Mouse (Mus musculus): ENCODE measurements around the gene Lrrc75a. TPM values are rescaled to one million over a fixed set of nuclear protein-coding genes. Genes with fewer than 3 reads are reported as not detected.

The Lrrc75a gene
- polyA plus RNA-seq, 1 experiment from 2014 or later: 11.3 TPM

DNA sequence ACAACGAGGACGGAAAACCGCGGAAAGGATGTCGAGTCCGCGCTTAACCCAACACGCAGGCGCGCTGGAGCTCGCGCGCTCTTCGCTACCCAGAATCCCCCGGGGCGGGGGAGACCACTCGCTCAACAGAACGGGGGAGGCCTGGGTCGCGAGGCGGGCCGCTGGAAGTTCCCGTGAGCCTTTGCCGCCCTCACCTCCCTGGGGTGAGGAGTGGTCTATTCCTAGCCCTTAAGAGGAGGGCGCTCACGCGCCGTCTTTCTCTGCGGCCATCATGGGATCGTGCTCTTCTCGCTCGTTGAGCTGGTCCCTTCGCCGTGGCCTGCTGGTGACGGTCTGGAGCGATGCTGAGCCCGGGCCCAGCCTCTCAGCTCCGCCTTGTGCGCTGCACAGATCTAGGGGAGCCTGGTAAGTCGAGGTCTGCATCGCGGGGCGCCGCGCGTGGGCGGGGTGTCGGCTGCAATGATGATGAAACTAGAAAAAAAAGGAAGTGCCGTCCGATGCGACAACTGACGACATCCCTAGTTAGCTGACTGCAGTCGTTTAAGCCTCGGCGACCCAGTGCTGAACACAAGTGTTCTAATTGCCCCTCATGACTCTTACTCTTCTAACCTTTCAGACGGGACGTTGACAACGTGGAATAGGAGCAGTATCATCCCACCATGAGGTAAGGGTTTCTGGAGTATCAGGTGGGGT is 45.6 kb downstream of the Lrrc75a start:
- Histone ChIP-seq H3K4me3 (peak overlapping the region; percentile 72), H3K36me3 (peaks cover 36% of the 10 kb centered on the region), H3K9me3 (no peaks in the 10 kb centered on the region), H3K27ac (replicated peaks) (peak overlapping the region; percentile 92), H3K27me3 (no peaks in the 10 kb centered on the region), H3K4me2 (replicated peaks) (peak overlapping the region; percentile 59), H3K4me1 (peaks cover 43% of the 10 kb centered on the region), H3K9ac (replicated peaks) (peak overlapping the region; percentile 91)
- peak; percentile 96 for ATAC-seq (replicated peaks)
- WGBS: under 1% methylated on average over 58 of the region's 58 CpGs

DNA sequence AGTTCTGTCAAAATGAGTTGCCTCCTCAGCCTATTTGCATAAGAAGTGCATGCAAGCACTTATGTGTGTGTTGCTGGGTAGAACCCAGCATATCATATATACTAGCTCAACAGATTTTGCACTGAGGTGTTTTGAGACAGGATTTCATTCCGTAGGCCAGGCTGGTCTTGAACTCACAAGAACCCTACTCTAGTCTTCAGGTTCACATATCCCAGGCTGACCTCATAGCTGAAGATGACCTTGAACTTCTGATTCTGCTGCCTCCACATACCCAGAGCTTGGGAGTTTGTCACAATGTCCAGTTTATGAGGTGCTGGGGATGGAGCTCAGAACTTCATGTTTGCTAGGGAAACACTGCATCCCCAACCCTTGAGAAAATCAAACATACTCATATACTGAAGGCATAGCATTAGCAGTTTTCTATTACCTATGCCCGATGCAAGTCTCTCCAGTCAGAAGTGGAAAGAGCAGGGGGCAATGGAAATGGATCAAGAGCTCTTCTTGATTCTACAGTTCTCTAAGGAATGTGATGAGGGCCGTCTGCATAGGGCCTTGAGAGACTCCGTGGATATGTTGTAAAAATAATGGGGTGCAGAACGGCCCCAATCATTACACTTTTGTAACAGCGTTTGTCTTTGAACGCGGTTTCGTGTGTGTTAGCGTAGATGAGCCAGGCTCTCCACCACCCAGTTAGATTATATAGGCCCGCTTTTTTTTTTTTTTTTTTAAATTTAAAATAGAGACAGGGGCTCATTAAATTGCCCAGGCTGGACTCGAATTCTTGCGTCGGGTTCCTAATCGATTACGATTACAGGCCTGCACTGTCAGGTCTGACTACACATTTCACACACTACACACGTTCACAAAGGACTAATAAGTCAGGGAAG is 46.3 kb downstream of the Lrrc75a start:
- no peak; the same call in 1 of the 2 replicates for ATAC-seq (replicated peaks)
- 12% methylated on average over 17 of the region's 17 CpGs for WGBS

DNA sequence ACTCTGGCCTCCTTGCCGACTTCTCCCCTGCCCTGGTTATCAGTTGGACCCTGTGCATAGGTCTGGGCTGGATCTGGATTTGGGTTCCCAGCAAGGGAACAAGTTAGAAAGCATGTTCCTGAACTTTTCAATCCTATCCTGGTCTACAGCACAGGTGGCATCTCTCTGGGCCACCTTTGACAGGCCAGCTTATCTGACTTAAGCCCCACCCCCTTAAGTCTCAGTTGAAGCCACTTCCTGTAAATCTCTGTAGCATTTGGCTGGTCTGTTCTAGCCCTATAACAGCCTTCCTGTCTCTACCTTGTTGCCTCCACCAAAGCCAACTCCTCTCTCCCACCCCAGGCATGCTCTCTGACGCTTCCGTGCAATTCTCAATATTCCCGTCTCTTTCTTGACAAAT is 49.8 kb downstream of the Lrrc75a start:
- no peak for ATAC-seq (replicated peaks)

More for the DNA sequence above, 46.3 kb downstream of the Lrrc75a start:
- Histone ChIP-seq H3K27ac (replicated peaks) (peak overlapping the region; percentile 92), H3K4me2 (replicated peaks) (peak overlapping the region; percentile 42), H3K9ac (replicated peaks) (peak overlapping the region; percentile 39), H3K4me3 (peak overlapping the region; percentile 72), H3K9me3 (no peaks in the 10 kb centered on the region), H3K4me1 (peaks cover 38% of the 10 kb centered on the region), H3K36me3 (peaks cover 29% of the 10 kb centered on the region), H3K27me3 (no peaks in the 10 kb centered on the region)

DNA sequence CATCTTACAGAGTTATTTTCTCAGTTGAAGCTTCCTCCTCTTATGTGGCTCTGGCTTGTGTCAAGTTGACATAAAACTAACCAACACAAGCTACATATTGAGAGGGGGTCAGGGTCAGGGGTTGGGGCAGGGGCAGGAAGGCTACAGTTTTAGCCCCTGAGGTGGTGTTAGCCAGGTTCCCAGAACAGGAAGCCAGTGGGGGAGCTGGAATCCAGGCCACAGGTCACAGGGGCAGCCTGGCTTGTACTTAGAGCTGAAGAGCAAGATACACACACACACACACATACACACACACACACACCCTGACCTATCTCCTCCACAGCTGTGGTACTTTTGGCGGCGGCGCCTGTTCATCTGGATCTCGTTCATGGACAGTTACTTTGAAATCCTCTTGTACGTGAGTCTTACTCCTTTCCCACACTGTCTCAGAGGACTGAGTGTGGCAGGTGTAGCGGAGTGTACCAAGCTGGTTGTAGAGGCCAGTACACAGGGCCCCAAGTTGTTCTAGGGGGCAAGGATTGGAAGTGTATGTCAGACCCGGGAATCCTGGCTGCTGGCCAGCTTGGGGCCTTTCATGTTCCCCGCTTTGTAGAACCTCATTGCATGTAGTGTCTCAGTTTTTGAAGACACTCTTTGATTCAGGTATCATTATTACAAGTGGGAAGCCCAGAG is 56.3 kb downstream of the Lrrc75a start:
- Histone ChIP-seq H3K9me3 (no peaks in the 10 kb centered on the region), H3K4me1 (peaks cover 3% of the 10 kb centered on the region; the same call in 1 of the 2 replicates), H3K27ac (replicated peaks) (no peak overlapping the region), H3K4me3 (no peak overlapping the region), H3K4me2 (replicated peaks) (no peak overlapping the region), H3K36me3 (no peaks in the 10 kb centered on the region), H3K27me3 (no peaks in the 10 kb centered on the region), H3K9ac (replicated peaks) (no peak overlapping the region)
- ATAC-seq (replicated peaks): no peak
- 78% methylated on average over 8 of the region's 8 CpGs for whole genome bisulfite sequencing

More for the DNA sequence above, 49.8 kb downstream of the Lrrc75a start:
- 85% methylated on average over 4 of the region's 4 CpGs for WGBS
- Histone ChIP-seq H3K4me2 (replicated peaks) (no peak overlapping the region), H3K9ac (replicated peaks) (no peak overlapping the region), H3K9me3 (no peaks in the 10 kb centered on the region), H3K4me1 (peaks cover 5% of the 10 kb centered on the region), H3K27me3 (no peaks in the 10 kb centered on the region), H3K4me3 (no peak overlapping the region), H3K36me3 (no peaks in the 10 kb centered on the region), H3K27ac (replicated peaks) (no peak overlapping the region)

DNA sequence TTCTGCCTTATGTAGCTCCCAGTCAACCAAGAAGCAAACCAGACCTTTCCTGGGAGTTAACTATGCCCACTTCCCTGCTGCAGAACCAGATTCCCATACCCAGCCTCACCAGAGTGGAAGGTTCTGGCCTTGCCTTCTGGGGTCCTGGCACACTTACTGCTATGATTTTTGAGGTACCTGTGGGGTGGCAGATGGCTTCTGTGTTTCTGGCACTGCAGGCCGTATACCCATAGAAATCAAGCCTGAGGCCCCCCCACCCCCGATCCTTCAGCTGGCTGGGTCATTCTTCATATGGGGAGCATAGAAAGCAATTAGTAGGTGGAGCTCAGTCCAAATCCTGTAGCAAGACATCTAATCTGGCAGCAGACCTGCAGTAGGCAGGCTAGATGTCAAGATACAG is 57.3 kb downstream of the Lrrc75a start:
- Histone ChIP-seq H3K36me3 (no peaks in the 10 kb centered on the region), H3K9ac (replicated peaks) (no peak overlapping the region), H3K9me3 (no peaks in the 10 kb centered on the region), H3K4me1 (peaks cover 3% of the 10 kb centered on the region; the same call in 1 of the 2 replicates), H3K27me3 (no peaks in the 10 kb centered on the region), H3K27ac (replicated peaks) (no peak overlapping the region), H3K4me3 (no peak overlapping the region), H3K4me2 (replicated peaks) (no peak overlapping the region)
- no peak for ATAC-seq (replicated peaks)
- WGBS: 71% methylated on average over 2 of the region's 2 CpGs

DNA sequence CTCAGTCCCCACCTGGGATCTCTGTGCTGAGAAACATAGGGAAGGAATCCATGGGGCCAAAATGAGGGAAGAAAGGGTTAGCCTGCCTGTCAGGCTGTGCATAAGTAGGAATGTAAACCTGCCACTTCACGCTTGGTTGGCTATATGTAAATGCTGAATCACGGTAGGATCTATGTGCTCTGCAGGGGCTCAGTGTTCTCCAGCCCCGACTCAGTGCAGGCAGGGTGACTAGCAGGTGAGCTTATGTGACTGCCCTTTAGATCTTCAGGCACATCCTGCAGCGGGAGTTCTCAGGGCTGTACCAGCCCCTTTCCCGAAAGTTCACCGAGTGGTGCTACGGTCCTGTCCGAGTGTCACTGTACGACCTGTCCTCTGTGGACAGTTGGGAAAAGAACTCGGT is 58.9 kb downstream of the Lrrc75a start:
- Histone ChIP-seq H3K36me3 (no peaks in the 10 kb centered on the region), H3K9me3 (no peaks in the 10 kb centered on the region), H3K4me1 (peaks cover 3% of the 10 kb centered on the region; the same call in 1 of the 2 replicates), H3K4me3 (no peak overlapping the region), H3K4me2 (replicated peaks) (no peak overlapping the region), H3K27ac (replicated peaks) (no peak overlapping the region), H3K27me3 (no peaks in the 10 kb centered on the region), H3K9ac (replicated peaks) (no peak overlapping the region)
- 74% methylated on average over 10 of the region's 10 CpGs for WGBS
- ATAC-seq (replicated peaks): no peak

DNA sequence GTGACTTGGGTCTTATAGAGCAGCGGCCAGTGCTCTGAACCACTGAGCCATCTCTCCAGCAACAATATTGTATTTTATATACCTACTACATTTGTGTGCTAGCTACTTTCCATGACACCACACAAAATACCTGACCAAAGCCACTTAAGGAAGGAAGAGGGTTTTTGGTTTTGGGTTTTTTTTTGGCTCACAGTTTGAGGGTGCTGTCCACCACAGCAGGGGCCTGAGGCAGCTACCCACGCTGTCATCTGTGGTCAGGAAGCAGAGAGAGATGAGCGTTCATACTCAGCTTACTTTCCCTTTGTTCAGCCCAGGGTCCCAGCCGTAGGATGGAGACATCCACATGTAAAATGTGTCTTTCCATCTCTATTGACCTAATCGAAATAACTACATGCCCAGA is 61.3 kb downstream of the Lrrc75a start:
- Histone ChIP-seq H3K27me3 (no peaks in the 10 kb centered on the region), H3K4me1 (peaks cover 3% of the 10 kb centered on the region; the same call in 1 of the 2 replicates), H3K4me2 (replicated peaks) (no peak overlapping the region), H3K9me3 (no peaks in the 10 kb centered on the region), H3K4me3 (no peak overlapping the region), H3K9ac (replicated peaks) (no peak overlapping the region), H3K36me3 (no peaks in the 10 kb centered on the region), H3K27ac (replicated peaks) (no peak overlapping the region)
- 88% methylated on average over 5 of the region's 5 CpGs for WGBS
- ATAC-seq (replicated peaks): no peak

DNA sequence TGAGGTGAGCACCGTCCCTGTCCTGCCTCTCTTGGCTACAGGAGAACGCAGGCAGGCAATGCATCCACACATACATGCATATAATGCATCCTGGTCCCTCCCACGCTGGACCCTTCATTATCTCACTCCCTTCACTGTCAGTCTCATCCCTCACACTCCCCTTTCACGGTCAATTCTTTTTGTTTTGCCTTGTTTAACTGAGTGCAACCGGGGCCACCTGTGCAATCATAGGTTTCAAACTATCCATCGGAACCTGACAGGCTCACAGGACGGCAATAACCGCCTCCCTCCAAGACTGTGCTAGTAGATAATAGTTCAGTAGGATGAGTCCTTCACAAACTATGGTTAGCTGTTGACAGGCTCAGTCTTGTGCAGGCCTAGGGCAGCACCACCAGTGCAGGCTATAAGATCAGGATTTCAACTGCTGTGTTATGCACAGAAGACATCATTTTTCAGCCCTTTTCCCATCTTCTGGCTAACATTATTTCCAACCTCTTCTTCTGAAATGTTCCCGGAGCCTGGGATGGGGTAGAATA is 63.6 kb downstream of the Lrrc75a start:
- H3K4me2 ChIP-seq (replicated peaks): no peak overlapping the region
- H3K27me3 ChIP-seq: no peaks in the 10 kb centered on the region
- H3K36me3 ChIP-seq: no peaks in the 10 kb centered on the region
- no peak for ATAC-seq (replicated peaks)
- no peak overlapping the region for H3K9ac ChIP-seq (replicated peaks)
- H3K27ac ChIP-seq (replicated peaks): no peak overlapping the region
- no peaks in the 10 kb centered on the region for H3K4me1 ChIP-seq
- H3K4me3 ChIP-seq: no peak overlapping the region
- H3K9me3 ChIP-seq: no peaks in the 10 kb centered on the region
- 87% methylated on average over 9 of the region's 9 CpGs for WGBS

DNA sequence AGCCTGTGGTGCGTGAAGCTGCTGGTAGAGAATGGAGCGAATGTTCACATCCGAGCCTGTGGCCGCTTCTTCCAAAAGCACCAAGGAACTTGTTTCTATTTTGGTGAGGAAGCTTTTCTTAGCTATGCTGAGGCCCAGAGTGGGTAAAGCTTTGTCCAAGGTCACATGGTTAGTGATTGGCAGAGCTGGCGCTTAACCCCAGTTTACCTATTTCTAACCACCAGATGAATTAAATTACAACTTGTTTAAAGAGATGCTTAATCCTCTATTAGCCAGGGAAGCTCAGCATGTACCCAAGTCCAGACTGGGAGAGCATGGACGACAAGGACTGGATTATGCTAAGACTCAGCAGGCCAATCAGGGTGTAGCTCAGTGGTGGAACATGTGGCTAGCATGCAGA is 65.3 kb downstream of the Lrrc75a start:
- Histone ChIP-seq H3K36me3 (no peaks in the 10 kb centered on the region), H3K27me3 (no peaks in the 10 kb centered on the region), H3K9me3 (no peaks in the 10 kb centered on the region), H3K4me3 (no peak overlapping the region), H3K4me2 (replicated peaks) (no peak overlapping the region), H3K9ac (replicated peaks) (no peak overlapping the region), H3K4me1 (no peaks in the 10 kb centered on the region), H3K27ac (replicated peaks) (no peak overlapping the region)
- no peak for ATAC-seq (replicated peaks)
- WGBS: 59% methylated on average over 6 of the region's 6 CpGs

DNA sequence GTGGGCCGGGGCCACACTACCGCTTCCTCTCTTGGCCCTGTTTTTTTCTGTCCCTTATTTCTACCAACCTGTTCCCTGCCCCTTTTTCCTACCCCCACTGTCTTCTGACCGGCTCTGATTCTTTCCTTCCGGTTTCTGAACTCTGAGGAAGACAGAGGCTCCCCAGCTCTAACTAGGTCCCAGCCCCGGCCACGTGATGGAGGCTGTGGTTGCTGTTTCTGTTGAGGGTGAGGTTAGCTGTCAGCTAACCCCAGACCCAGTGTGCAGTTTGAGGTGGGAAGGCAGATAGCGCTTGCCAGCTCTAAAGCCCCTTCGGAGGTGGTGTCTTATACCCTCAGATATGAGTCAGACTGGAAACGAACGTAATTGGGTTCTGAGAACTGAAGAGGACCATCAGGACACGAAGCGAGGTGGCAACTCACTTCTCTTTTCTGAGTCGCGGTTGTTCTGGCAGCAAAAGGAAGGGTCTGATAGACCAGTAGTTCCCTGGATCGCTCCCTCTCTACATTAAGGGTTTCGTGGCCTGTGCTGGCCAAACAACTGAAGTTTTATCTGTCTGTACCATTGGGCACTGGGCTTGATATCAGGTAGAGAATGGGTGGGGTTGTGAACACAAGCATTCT is 71.7 kb downstream of the Lrrc75a start:
- peak overlapping the region; percentile 74; the same call in 1 of the 2 replicates for H3K9ac ChIP-seq (replicated peaks)
- 67% methylated on average over 16 of the region's 16 CpGs for WGBS
- no peaks in the 10 kb centered on the region for H3K9me3 ChIP-seq
- peak overlapping the region; percentile 46; the same call in 1 of the 2 replicates for H3K27ac ChIP-seq (replicated peaks)
- peak overlapping the region; percentile 99 for H3K4me2 ChIP-seq (replicated peaks)
- 0 out of 2 replicates have a peak, but pooled peaks have one; percentile 10 for ATAC-seq (replicated peaks)
- no peaks in the 10 kb centered on the region for H3K36me3 ChIP-seq
- no peaks in the 10 kb centered on the region for H3K27me3 ChIP-seq
- peak overlapping the region; percentile 67 for H3K4me3 ChIP-seq
- peaks cover 16% of the 10 kb centered on the region for H3K4me1 ChIP-seq

DNA sequence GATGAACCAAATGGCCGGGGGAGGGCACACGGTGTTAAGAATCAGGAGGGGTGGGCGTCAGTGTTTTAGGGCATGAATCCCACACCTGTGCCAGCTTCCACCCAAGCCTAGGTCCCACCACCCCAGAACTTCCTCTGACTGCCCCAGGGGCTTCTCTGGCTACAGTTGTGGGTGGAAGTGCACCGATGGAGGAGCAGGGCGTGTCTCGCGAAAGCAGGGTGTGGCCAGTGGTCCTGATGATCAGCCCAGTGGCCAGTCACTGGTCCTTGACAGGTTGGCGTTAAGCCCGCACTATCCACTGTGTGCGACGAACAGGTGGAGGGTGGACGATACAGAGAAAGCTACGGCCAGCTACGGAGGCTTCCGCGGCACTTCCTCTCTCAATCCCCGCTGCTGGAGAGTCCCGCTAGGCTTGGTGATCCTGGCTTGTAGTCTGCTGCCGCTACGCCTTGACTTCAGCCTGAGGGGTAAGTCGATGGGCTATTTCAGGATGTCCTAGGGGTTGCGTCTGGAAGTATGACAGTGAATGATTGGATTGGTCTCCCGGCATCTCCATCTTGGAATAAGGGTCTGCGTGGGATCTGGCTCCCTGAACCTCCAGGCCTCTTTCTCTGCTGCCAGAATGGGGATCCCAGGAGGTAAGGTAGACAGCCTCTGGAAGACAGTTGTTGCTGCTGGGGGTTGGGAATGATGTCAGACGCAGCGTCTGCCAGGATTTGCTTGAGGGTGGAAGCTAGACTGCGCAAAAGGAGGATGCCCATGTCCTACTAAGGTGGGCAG is 72.5 kb downstream of the Lrrc75a start:
- ATAC-seq (replicated peaks): peak; percentile 62
- H3K36me3 ChIP-seq: no peaks in the 10 kb centered on the region
- WGBS: 5% methylated on average over 27 of the region's 27 CpGs

More for the DNA sequence above, 72.5 kb downstream of the Lrrc75a start:
- H3K4me3 ChIP-seq: peak overlapping the region; percentile 67
- no peaks in the 10 kb centered on the region for H3K9me3 ChIP-seq
- H3K4me1 ChIP-seq: peaks cover 16% of the 10 kb centered on the region
- no peaks in the 10 kb centered on the region for H3K27me3 ChIP-seq
- peak overlapping the region; percentile 99 for H3K4me2 ChIP-seq (replicated peaks)
- H3K9ac ChIP-seq (replicated peaks): peak overlapping the region; percentile 74
- H3K27ac ChIP-seq (replicated peaks): peak overlapping the region; percentile 46
